Mouse (Mus musculus) cortical plate, adult 2 months (tissue): ENCODE results near the gene Mettl25.

Experiments
- CTCF ChIP-seq: fragments of 200-500 bp; IDR thresholded peaks from 2 replicates; pipeline ENCODE4 v1.5.1; 2011; ENCODE audit warnings: mild to moderate bottlenecking, control low read depth, low read length; ENCODE audit not compliant: insufficient read depth; ENCODE audit errors: extremely low read depth
- POLR2A ChIP-seq: fragments of 200-500 bp; IDR thresholded peaks from 2 replicates; pipeline ENCODE4 v1.6.1; 2011; ENCODE audit warnings: mild to moderate bottlenecking, low read length, control low read depth; ENCODE audit not compliant: insufficient read depth; ENCODE audit errors: extremely low read depth

DNA sequence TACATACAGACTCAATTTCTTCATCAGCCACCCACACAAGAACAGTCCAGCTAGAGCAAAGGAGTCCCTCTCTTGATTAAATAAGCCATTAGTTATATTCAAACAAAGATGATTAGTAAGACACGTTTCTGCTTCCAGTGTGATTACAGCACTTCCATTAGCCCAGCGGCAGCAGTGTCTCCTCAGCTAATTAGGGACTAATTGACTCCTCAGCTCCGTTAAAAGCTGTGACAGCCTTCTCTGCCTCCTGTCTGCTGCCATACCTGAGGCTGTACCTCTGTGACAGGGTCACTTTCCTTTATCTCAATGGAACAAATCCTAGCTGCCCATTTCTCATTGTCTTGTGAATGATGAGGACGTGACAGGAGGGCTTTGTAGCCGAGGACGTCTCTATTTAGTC lies 99.4 kb downstream of the Mettl25 start:
- no peak for TF ChIP-seq CTCF
- TF ChIP-seq POLR2A = no peak
